Mouse (Mus musculus) thymus, postnatal 14 days (tissue): ENCODE results near the gene Lenep.

Source experiments
- DNase-seq: peaks from one replicate; pipeline ENCODE4 v3.0.0; 2021

The Lenep gene

DNA sequence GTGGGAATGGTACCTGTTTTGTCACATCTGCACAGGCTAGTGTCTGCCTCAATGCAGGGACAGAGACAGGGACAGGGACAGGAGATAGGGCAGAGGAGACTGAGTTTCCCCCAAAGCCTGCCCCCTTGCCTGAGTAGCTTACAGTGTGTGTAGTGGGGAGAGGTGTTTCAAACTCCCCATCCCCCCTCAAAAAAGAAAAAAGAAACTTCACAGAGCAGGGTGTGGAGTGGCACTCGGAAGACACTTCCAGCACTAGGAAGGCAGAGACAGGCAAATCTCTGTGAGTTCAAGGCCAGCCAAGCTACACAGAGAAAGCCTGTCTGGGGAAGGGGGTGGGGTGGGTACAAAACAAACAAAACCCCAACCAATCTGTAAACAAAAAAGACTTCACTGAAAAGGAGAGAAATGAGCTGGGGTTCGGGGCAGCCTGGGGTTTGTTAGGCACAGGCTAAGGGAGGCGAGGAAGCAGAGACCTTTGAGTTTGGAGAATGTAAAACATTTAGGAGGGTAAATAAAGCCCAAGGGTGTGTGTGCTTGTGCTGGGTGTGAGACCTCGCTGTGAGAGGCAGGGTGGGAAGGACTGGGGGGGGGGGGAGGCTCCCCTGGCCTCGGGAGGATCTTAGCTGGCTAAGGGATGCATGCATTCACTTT lies 28.9 kb downstream of the Lenep start:
- DNase-seq = no peak

GRCm38 (mm10) chr3:89367338-89367737 lies 35.3 kb downstream of the Lenep start:
- no peak for DNase-seq

- no peak for DNase-seq
Measured at GRCm38 (mm10) chr3:89365486-89366414, 36.8 kb downstream of the Lenep start.

DNA sequence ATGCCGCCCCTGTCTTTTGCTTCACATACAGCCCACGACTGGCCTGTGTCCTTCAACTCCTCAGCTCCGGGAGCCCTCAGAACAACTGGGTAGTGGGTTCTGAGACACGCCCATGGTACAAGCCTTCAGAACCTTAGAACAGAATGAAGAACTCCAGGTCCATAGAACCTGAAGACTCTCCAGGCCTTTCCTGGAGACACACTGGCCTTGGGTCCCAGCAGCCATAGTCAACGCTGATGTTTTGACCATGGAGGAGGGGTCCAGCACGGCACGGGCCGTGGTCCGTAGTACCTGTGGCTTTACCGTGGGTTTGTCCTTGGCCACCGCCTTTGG lies 37.5 kb downstream of the Lenep start, which contains the start of gene Dcst1:
Gene Dcst1 (minus strand): TSS at position 101 of the 333 bp plus-strand sequence.
- no peak for DNase-seq

DNA sequence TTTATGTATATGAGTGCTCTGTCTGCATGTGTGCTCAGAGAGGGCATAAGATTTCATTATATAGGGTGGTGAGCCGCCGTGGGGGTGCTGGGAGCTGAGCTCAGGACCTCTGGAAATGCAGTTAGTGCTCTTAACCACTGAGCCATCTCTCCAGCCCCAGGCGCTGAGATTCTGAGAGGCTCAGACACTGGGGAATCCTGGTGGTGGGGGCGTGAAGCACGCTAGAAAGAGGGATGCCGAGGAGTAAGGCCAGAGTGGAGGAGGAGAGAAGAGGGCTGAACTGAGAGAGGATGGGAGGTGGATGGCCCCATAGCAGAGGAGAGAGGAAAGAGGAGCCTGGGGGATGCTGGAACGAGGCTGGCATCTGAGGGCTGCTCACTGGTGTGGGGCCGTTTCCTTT lies 38.0 kb downstream of the Lenep start:
- no peak for DNase-seq

DNA sequence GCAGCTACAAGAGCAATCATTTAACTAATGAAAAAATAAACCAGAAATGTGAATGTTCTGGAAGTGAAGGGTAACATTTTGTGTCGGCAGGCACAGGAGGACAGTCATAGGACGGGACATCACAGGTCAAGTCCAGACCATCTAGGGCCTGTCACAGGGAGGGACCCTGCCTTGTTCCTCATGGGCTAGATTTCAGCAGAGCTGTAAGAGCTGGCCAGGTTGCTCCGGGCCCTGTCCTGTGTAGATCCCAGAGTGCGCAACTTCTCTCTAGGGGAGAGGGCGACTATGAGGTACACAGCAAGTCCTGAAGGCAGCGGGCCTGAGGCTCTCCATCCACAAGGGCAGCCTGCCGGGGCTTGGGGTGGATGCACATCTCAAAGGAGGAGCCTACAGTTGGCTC lies 40.9 kb downstream of the Lenep start, which contains the start of gene Dcst2:
Gene Dcst2 (plus strand): TSS at position 301 of the 400 bp plus-strand sequence.
- DNase-seq = no peak

DNA sequence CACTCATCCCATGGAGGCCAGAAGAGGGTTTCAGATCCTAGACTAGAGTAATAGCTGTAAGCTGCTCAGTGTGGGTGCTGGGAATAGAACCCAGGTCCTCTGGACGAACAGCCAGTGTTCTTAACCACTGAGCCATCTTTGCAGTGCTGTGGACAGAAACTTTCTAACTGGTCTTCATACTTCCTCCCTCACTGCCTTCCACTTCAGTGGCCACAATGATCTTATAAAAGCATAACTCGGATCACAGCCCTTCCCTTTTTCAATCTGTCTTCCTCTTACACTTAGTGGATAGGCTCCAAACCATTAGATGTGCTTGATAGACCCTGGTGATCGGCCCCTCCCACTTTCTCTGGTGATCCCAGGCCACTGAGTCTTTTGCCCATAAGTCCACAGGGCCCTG lies 42.4 kb downstream of the Lenep start:
- no peak for DNase-seq

DNA sequence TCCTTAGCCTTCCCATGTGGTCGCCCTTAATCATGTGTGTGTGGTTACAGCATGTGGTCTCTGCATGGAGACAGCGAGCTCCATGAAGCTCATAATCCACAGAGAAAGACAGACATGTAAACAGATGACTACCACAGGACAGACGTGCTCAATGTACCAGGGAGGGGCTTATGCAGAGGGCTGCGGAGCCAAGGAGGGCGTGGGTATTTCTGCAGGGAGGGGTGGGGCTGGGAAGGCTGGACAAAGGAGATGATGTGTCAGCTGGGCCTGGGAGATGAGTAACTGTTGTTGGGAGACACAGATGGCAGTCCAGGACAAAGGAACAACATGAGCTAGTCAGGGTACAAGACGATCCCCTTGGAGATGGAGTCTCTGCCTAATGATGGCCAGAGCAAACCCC lies 43.0 kb downstream of the Lenep start:
- DNase-seq = no peak

DNA sequence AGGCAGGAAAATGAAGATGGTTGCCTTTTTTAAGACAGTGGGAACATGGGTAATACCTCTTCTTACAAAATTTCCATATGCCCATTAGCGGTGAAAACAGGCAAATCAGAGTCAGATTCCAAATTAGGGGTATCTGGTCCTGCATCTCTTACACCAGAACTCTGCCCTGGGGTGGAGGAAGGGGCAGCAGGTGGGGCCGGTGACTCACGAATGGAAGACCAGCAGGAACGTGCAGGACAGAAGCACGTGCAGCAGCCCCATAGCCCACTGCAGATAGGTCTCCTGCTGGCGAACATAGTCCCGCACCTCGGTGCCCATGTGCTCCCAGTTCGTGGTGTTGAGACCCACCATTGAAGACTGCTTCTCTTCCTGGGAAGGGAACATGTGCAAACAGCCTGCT lies 46.6 kb downstream of the Lenep start:
- DNase-seq = no peak

DNA sequence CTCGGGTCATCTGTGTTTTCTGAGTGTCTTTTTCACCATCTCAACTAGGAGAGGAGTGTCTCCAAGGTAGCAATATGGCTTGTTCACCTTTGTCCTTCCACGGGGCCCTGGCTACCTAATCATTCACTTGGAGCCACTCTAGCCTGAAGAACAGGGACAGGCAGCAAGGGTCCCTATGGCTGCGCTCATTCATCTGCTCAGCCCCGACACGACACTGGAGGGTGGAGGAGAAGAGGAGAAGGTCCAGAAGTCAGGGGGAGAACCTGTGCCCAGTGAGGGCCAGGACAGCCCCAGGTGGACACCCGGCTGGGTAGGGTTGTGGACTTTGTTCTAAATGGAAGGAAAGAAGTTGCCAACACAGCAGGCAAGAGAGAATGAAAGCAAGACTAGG lies 47.1 kb downstream of the Lenep start:
- DNase-seq = no peak

DNA sequence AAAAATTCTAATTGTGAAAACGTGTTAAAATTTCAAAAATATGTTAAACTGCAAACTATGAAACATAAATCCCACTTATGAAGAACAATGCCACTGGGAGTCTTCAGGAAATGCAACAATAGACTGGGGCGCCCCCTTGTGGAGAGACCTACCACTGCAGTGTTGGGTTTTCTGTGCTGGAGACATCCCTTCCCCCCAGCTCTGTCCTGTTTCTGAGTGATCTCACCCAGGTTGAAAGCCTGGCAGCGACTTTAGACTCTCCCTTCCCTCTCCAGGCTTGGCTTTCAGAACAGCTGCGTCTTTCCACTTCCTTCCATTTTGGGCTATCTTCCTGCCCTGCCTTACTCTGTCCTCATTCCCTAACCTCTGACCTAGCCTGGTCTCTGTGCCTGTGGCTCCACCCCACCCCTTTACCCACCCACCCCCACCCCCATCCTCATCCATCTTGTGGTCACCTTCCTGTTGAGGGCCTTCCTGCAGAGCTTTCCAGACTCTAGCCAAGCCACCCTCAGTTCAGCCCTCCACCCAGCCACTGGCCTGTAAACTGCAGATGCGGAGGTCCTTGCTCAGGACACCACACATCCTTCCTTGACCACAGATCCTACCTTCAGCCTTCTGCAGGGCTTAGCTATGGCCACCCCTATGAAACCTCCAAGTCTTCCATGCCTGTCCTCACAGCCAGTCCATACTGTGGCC lies 47.6 kb downstream of the Lenep start:
- peak; percentile 85 for DNase-seq

- DNase-seq = no peak
Measured at GRCm38 (mm10) chr3:89351271-89351670, 51.3 kb downstream of the Lenep start.
